Mouse (Mus musculus) embryonic facial prominence, embryonic 15.5 days (tissue): ENCODE measurements at regions not wholly inside any gene's neighbourhood (a gene's known extent, or its start where the extent isn't known, plus 50 kb on each side); places are given as distances from the start of the nearest gene placed in this dataset.

Source experiments
- ATAC-seq: fragments of 200-750 bp; cut with Nextera tagmentation; 2 replicates; pipeline ENCODE4 v1.8.0; 2017; ENCODE audit warnings: low read depth, moderate TSS enrichment; ENCODE audit not compliant: insufficient number of reproducible peaks, low FRiP score, low TSS enrichment
- H3K27ac ChIP-seq: fragments of 300-500 bp; sonication (generic); replicated peaks from 2 replicates; pipeline ENCODE4 v1.5.1; 2015; ENCODE audit warnings: mild to moderate bottlenecking, inconsistent platforms
- H3K27me3 ChIP-seq: fragments of 300-500 bp; sonication (generic); 2 replicates; pipeline ENCODE4 v1.6.1; 2015; ENCODE audit warnings: inconsistent platforms
- H3K36me3 ChIP-seq: fragments of 300-500 bp; sonication (generic); 2 replicates; pipeline ENCODE4 v1.6.1; 2015; ENCODE audit warnings: mild to moderate bottlenecking, inconsistent platforms
- H3K4me1 ChIP-seq: fragments of 300-500 bp; sonication (generic); 2 replicates; pipeline ENCODE4 v1.6.1; 2015; ENCODE audit warnings: inconsistent platforms
- H3K4me2 ChIP-seq: fragments of 300-500 bp; sonication (generic); replicated peaks from 2 replicates; pipeline ENCODE4 v1.6.1; 2015; ENCODE audit warnings: mild to moderate bottlenecking, inconsistent platforms
- H3K4me3 ChIP-seq: fragments of 300-500 bp; sonication (generic); replicated peaks from 2 replicates; pipeline ENCODE4 v1.5.1; 2015; ENCODE audit warnings: mild to moderate bottlenecking, inconsistent platforms
- H3K9ac ChIP-seq: fragments of 300-500 bp; sonication (generic); 2 replicates; pipeline ENCODE4 v1.6.1; 2015; ENCODE audit warnings: inconsistent platforms
- H3K9me3 ChIP-seq: fragments of 300-500 bp; sonication (generic); replicated peaks from 2 replicates; pipeline ENCODE4 v1.6.1; 2016; ENCODE audit warnings: inconsistent platforms
- WGBS: fragments of 180-500 bp; shearing (Covaris S2); methylation state at CpG from one replicate; pipeline ENCODE4 v1.1.7; 2015; 5-methylcytosine and 5-hydroxymethylcytosine counted together

DNA sequence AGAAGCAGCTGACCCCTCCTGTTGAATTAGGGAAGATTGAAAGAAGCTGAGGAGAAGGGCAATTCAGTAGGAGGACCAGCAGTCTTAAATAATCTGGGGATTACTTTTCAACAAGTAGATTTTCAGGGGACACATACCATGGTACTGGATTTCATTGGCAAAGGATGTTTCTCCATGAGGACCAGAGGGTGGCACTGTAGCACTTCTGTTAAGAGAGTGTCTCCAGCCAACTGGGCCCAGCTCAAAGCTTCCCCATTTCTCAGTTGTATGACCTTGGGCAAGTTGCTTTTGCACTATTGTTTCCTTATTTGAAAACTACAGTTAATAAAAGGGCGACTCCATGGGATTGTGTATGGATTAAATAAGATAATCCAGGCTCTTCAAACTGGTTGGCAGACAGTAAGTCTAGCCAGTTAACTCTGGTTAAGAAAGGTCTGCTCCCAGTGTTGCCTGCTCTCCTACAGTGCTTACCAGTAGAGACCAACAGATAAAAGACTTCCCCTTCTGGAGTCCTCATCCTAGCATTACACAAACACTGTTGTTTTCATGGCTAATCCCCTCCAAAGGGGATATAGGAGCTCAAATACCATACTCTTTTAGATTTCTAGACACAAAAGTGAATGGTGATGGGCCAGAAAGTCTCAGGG is 259.9 kb downstream of the Stim2 start:
- Histone ChIP-seq H3K4me1 (no peaks in the 10 kb centered on the region), H3K9ac (no peak overlapping the region), H3K4me3 (no peak overlapping the region), H3K27me3 (no peaks in the 10 kb centered on the region), H3K36me3 (no peaks in the 10 kb centered on the region), H3K27ac (no peak overlapping the region), H3K9me3 (no peaks in the 10 kb centered on the region), H3K4me2 (no peak overlapping the region)
- 8% methylated on average over 1 of the region's 1 CpGs for WGBS
- ATAC-seq, result no peak

- WGBS, result 19% methylated on average over 9 of the region's 9 CpGs
- ATAC-seq, result no peak
- H3K4me2 ChIP-seq, result no peak overlapping the region
- no peak overlapping the region for H3K4me3 ChIP-seq
- H3K4me1 ChIP-seq, result no peaks in the 10 kb centered on the region
- no peaks in the 10 kb centered on the region for H3K27me3 ChIP-seq
- H3K27ac ChIP-seq, result no peak overlapping the region
- H3K36me3 ChIP-seq, result no peaks in the 10 kb centered on the region
- H3K9me3 ChIP-seq, result no peaks in the 10 kb centered on the region
- H3K9ac ChIP-seq, result no peak overlapping the region
Observed at GRCm38 (mm10) chr5:54264867-54265434, 266.7 kb downstream of the Stim2 start.

DNA sequence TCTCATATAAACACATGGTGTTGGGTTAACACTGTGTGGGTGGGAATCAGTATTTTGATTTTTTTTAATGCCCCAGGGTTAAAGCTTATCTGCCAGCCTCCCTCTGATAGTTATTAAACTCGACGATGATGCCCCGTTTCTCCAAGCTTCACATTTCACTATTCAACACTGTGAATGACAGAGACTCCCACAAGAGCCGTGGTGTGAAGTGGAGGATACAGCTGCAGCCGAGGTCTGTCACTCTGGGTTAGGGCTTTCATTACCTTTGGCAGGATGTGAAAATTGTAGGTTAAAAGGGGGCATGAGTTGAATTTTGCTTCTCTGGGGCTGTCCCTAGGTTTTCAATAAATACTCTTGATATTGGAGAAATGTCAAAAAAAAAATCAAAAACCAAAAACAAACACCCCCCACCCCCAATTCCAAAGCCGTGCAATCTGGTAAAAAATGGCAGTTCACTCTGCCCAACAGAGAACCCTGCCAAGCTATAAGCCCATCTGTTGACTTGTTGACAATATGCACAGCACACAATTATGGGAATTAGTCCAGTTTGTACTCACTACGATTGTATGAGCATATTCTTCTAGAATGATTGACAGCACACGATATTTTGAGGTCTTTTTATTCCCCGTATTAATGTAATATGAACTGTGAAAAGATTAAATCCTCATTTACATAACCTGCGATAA is 269.7 kb downstream of the Stim2 start:
- Histone ChIP-seq H3K36me3 (no peaks in the 10 kb centered on the region), H3K4me2 (no peak overlapping the region), H3K4me1 (no peaks in the 10 kb centered on the region), H3K27me3 (no peaks in the 10 kb centered on the region), H3K4me3 (no peak overlapping the region), H3K9me3 (no peaks in the 10 kb centered on the region), H3K27ac (no peak overlapping the region), H3K9ac (no peak overlapping the region)
- no peak for ATAC-seq
- WGBS, result 59% methylated on average over 10 of the region's 10 CpGs

DNA sequence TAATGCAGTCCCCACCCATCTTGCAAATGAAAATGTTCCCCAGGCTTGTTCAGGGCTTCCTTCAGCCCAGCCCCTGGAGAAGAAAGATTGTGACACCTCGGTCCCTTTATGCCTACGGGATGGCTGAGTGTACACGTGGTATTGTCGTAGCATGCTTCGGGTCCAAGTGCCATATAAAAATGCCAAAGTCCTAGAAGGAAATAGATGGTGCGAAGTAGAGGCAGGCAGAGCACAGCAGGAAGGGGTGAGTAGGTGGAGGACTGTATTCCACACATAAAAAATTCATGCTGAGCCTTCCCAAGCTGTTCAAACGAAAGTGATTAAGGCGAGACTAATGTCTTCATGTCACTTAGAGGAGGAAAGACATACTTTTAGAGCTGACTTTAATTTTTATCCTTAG is 281.1 kb downstream of the Stim2 start:
- no peak overlapping the region for H3K9ac ChIP-seq
- H3K4me3 ChIP-seq, result no peak overlapping the region
- no peak overlapping the region for H3K4me2 ChIP-seq
- H3K9me3 ChIP-seq, result no peaks in the 10 kb centered on the region
- H3K4me1 ChIP-seq, result no peaks in the 10 kb centered on the region
- no peaks in the 10 kb centered on the region for H3K36me3 ChIP-seq
- no peak for ATAC-seq
- H3K27ac ChIP-seq, result no peak overlapping the region
- no peaks in the 10 kb centered on the region for H3K27me3 ChIP-seq
- WGBS, result 62% methylated on average over 8 of the region's 8 CpGs

- no peak for ATAC-seq
- no peaks in the 10 kb centered on the region for H3K27me3 ChIP-seq
- WGBS, result 43% methylated on average over 4 of the region's 4 CpGs
- no peaks in the 10 kb centered on the region for H3K4me1 ChIP-seq
- no peak overlapping the region for H3K4me3 ChIP-seq
- no peaks in the 10 kb centered on the region for H3K9me3 ChIP-seq
- no peaks in the 10 kb centered on the region for H3K36me3 ChIP-seq
- no peak overlapping the region for H3K27ac ChIP-seq
- H3K4me2 ChIP-seq, result no peak overlapping the region
- no peak overlapping the region for H3K9ac ChIP-seq
Observed at GRCm38 (mm10) chr5:54280670-54281069, 282.4 kb downstream of the Stim2 start.

DNA sequence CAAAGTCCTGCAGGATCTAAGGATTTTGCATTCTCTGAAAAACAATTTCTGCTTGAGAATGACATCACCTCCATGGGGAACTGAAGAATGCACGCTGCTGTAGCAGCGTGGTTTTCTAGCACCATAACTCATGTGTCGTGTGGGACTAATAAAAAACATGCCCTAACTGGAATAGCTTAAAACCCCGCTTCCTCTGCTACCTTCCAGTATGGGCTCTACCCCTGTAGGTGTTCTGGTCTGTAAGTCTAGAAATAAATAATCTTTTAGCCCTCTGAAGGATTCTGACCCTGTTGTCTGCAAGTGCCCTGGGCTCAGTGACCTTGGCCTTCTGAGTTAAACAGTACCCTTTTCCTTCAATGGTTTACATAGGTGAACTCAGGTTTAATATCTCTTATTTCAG is 282.8 kb downstream of the Stim2 start:
- Histone ChIP-seq H3K9ac (no peak overlapping the region), H3K27me3 (no peaks in the 10 kb centered on the region), H3K36me3 (no peaks in the 10 kb centered on the region), H3K4me3 (no peak overlapping the region), H3K4me2 (no peak overlapping the region), H3K9me3 (no peaks in the 10 kb centered on the region), H3K4me1 (no peaks in the 10 kb centered on the region), H3K27ac (no peak overlapping the region)
- 22% methylated on average over 4 of the region's 4 CpGs for WGBS
- ATAC-seq, result no peak

- no peaks in the 10 kb centered on the region for H3K9me3 ChIP-seq
- H3K27ac ChIP-seq, result no peak overlapping the region
- no peaks in the 10 kb centered on the region for H3K27me3 ChIP-seq
- ATAC-seq, result no peak
- H3K4me2 ChIP-seq, result no peak overlapping the region
- H3K4me3 ChIP-seq, result no peak overlapping the region
- no peaks in the 10 kb centered on the region for H3K36me3 ChIP-seq
- 39% methylated on average over 12 of the region's 12 CpGs for WGBS
- H3K9ac ChIP-seq, result no peak overlapping the region
- no peaks in the 10 kb centered on the region for H3K4me1 ChIP-seq
Observed at GRCm38 (mm10) chr5:54290372-54291080, 292.2 kb downstream of the Stim2 start.

- no peak overlapping the region for H3K27ac ChIP-seq
- WGBS, result 47% methylated on average over 5 of the region's 5 CpGs
- no peaks in the 10 kb centered on the region for H3K36me3 ChIP-seq
- no peaks in the 10 kb centered on the region for H3K4me1 ChIP-seq
- H3K9me3 ChIP-seq, result no peaks in the 10 kb centered on the region
- no peak for ATAC-seq
- H3K9ac ChIP-seq, result no peak overlapping the region
- H3K4me3 ChIP-seq, result no peak overlapping the region
- H3K4me2 ChIP-seq, result no peak overlapping the region
- H3K27me3 ChIP-seq, result no peaks in the 10 kb centered on the region
Observed at GRCm38 (mm10) chr5:54291940-54292339, 293.6 kb downstream of the Stim2 start.

- Histone ChIP-seq H3K36me3 (no peaks in the 10 kb centered on the region), H3K27me3 (no peaks in the 10 kb centered on the region), H3K27ac (no peak overlapping the region), H3K9ac (no peak overlapping the region), H3K4me1 (no peaks in the 10 kb centered on the region), H3K9me3 (no peaks in the 10 kb centered on the region), H3K4me2 (no peak overlapping the region), H3K4me3 (no peak overlapping the region)
- 75% methylated on average over 8 of the region's 8 CpGs for WGBS
- no peak for ATAC-seq
Observed at GRCm38 (mm10) chr5:54313660-54314279, 315.5 kb downstream of the Stim2 start.

GRCm38 (mm10) chr5:54330415-54330814 is 332.1 kb downstream of the Stim2 start:
- no peak overlapping the region for H3K9ac ChIP-seq
- H3K27me3 ChIP-seq, result no peaks in the 10 kb centered on the region
- H3K4me1 ChIP-seq, result no peaks in the 10 kb centered on the region
- H3K27ac ChIP-seq, result no peak overlapping the region
- WGBS, result 86% methylated on average over 2 of the region's 2 CpGs
- no peak for ATAC-seq
- H3K4me3 ChIP-seq, result no peak overlapping the region
- no peaks in the 10 kb centered on the region for H3K36me3 ChIP-seq
- no peak overlapping the region for H3K4me2 ChIP-seq
- H3K9me3 ChIP-seq, result no peaks in the 10 kb centered on the region

DNA sequence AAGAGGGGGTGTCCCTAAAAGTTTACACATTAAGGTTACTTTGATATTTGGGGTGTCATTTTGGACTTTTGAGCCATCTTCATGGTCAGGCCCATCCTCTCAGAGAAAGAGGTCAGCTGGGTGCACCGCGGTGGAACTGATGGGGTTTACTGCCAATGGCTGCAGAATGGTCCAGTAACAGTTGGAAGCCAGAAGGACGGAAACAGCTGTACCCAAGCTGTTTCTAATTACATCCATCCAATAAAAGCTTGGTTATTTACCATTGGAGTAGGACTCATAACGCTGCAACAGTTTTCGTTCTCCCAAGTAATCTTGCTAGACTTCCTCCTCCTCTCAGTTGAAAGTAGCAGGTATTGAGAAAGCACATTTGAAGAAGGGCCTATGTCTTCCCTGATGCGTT is 344.7 kb downstream of the Stim2 start:
- no peaks in the 10 kb centered on the region for H3K27me3 ChIP-seq
- no peak overlapping the region for H3K9ac ChIP-seq
- no peak overlapping the region for H3K27ac ChIP-seq
- no peak overlapping the region for H3K4me2 ChIP-seq
- 58% methylated on average over 6 of the region's 6 CpGs for WGBS
- H3K36me3 ChIP-seq, result no peaks in the 10 kb centered on the region
- no peaks in the 10 kb centered on the region for H3K9me3 ChIP-seq
- H3K4me1 ChIP-seq, result no peaks in the 10 kb centered on the region
- ATAC-seq, result no peak
- no peak overlapping the region for H3K4me3 ChIP-seq
